8 mouse cellular contexts compared by ENCODE assay signal in genomic region chr7:139951079-139951478, GRCm38 (mm10). TPM values are rescaled to one million over a fixed set of nuclear protein-coding genes. Genes with fewer than 3 reads are reported as not detected.
DNase-seq lines count a peak whose midpoint lies in the region; ATAC-seq and TF ChIP-seq lines count a peak whose summit lies in the region.

No protein-coding gene starts in this region.

- peaks cover 64% of the 10 kb centered on the region for H3K27me3 ChIP-seq in heart, embryonic 10.5 days (ENCODE audit: insufficient read depth, poor library complexity, severe bottlenecking)
- peaks cover 67% of the 10 kb centered on the region for H3K27me3 ChIP-seq in hindbrain, embryonic 12.5 days
- H3K27me3 ChIP-seq in liver, adult 2 months (ENCODE audit: control insufficient read depth, insufficient read depth, low read length): no peaks in the 10 kb centered on the region
- peaks cover 32% of the 10 kb centered on the region; the same call in 1 of the 2 replicates for H3K27me3 ChIP-seq in midbrain, postnatal 0 days (ENCODE audit: insufficient read depth, low read length)

- no peak for TF ChIP-seq POLR2A in liver, adult 2 months (IDR thresholded peaks at IDR 0.05; ENCODE audit: extremely low read depth, insufficient read depth, low read length)

- peaks cover 19% of the 10 kb centered on the region for H3K4me1 ChIP-seq in heart, embryonic 10.5 days
- peaks cover 13% of the 10 kb centered on the region; the same call in 1 of the 2 replicates for H3K4me1 ChIP-seq in hindbrain, embryonic 12.5 days
- no peaks in the 10 kb centered on the region for H3K4me1 ChIP-seq in liver, adult 2 months (ENCODE audit: control insufficient read depth, insufficient read depth, low read length)
- peaks cover 11% of the 10 kb centered on the region for H3K4me1 ChIP-seq in midbrain, postnatal 0 days (ENCODE audit: insufficient read depth, low read length)

- no peak for TF ChIP-seq CTCF in liver, adult 2 months (IDR thresholded peaks at IDR 0.05; ENCODE audit: low read depth, low read length)
- TF ChIP-seq CTCF in midbrain, postnatal 0 days (IDR thresholded peaks at IDR 0.05): no peak

- H3K4me3 ChIP-seq in heart, embryonic 10.5 days: peak overlapping the region; percentile 69
- H3K4me3 ChIP-seq in hindbrain, embryonic 12.5 days: peak overlapping the region; percentile 35
- peak overlapping the region; percentile 57 for H3K4me3 ChIP-seq in liver, adult 2 months (ENCODE audit: insufficient read depth, low read depth, low read length)
- peak overlapping the region; percentile 35 for H3K4me3 ChIP-seq in midbrain, postnatal 0 days (ENCODE audit: low read depth, low read length)

- intact Hi-C loops in heart, postnatal 25 days (cut with DNase I): no loop called here

- peak overlapping the region; percentile 83; the same call in 1 of the 2 replicates for H3K27ac ChIP-seq in heart, embryonic 10.5 days
- no peak overlapping the region for H3K27ac ChIP-seq in hindbrain, embryonic 12.5 days
- no peak overlapping the region for H3K27ac ChIP-seq in liver, adult 2 months (replicated peaks; ENCODE audit: insufficient read depth, low read depth, low read length)
- no peak overlapping the region for H3K27ac ChIP-seq in midbrain, postnatal 0 days (ENCODE audit: low read depth, low read length)

- ATAC-seq in hindbrain, embryonic 12.5 days (ENCODE audit: low FRiP score): no peak
- ATAC-seq in midbrain, postnatal 0 days (ENCODE audit: low FRiP score): no peak

- no peaks in the 10 kb centered on the region for H3K36me3 ChIP-seq in heart, embryonic 10.5 days
- H3K36me3 ChIP-seq in hindbrain, embryonic 12.5 days: no peaks in the 10 kb centered on the region
- H3K36me3 ChIP-seq in liver, adult 2 months (ENCODE audit: control insufficient read depth, insufficient read depth, low read length): no peaks in the 10 kb centered on the region
- H3K36me3 ChIP-seq in midbrain, postnatal 0 days (ENCODE audit: insufficient read depth, low read length): no peaks in the 10 kb centered on the region

- H3K4me2 ChIP-seq in hindbrain, embryonic 12.5 days (replicated peaks): peak overlapping the region; percentile 59
- H3K4me2 ChIP-seq in midbrain, postnatal 0 days (ENCODE audit: low read depth, low read length, poor library complexity, severe bottlenecking): peak overlapping the region; percentile 75

- no peaks in the 10 kb centered on the region for H3K9me3 ChIP-seq in heart, embryonic 10.5 days
- no peaks in the 10 kb centered on the region for H3K9me3 ChIP-seq in hindbrain, embryonic 12.5 days (replicated peaks)
- no peaks in the 10 kb centered on the region for H3K9me3 ChIP-seq in midbrain, postnatal 0 days (ENCODE audit: low read length)

- no peaks in the 10 kb centered on the region for H3K79me2 ChIP-seq in liver, adult 2 months (ENCODE audit: control insufficient read depth, insufficient read depth, low read length)

- H3K9ac ChIP-seq in hindbrain, embryonic 12.5 days: peak overlapping the region; percentile 41
- H3K9ac ChIP-seq in liver, adult 2 months (ENCODE audit: low read depth, low read length): no peak overlapping the region
- H3K9ac ChIP-seq in midbrain, postnatal 0 days (replicated peaks; ENCODE audit: low read length, poor library complexity, severe bottlenecking): no peak overlapping the region

- 4% methylated on average over 16 of the region's 16 CpGs for WGBS in heart, embryonic 10.5 days
- 7% methylated on average over 16 of the region's 16 CpGs for WGBS in hindbrain, embryonic 12.5 days
- WGBS in liver, adult 2 months: 6% methylated on average over 16 of the region's 16 CpGs
- 8% methylated on average over 16 of the region's 16 CpGs for WGBS in midbrain, postnatal 0 days

- no peak for DNase-seq in heart, embryonic 10.5 days (ENCODE audit: low spot score)
- DNase-seq in heart, postnatal 25 days (ENCODE audit: low spot score): no peak
- DNase-seq in embryo, embryonic 10.5 days (ENCODE audit: low spot score): peak; percentile 64
- DNase-seq in liver, adult 2 months (ENCODE audit: extremely low read depth, low read depth, low spot score): no peak
- no peak for DNase-seq in midbrain, postnatal 0 days (ENCODE audit: low spot score)
- DNase-seq in right cerebral cortex, postnatal 36 days (ENCODE audit: low spot score in 2 of 2): no peak
- no peak for DNase-seq in frontal cortex, postnatal 36 days (ENCODE audit: low spot score in 2 of 2)

RNA-seq across cellular contexts. Expression of gene Utf1, which starts 7.5 kb away (rescaled TPM):
- polyA plus RNA-seq in heart, embryonic 10.5 days (2016; fragmentation: Nextera tagmentation; extraction: Ambion mirVana): 0.14 TPM in 1 of 2 replicates, not detected in the other
- total RNA-seq in heart, postnatal 25 days (2021): not detected
- polyA plus RNA-seq in hindbrain, embryonic 12.5 days (2016; fragmentation: Nextera tagmentation; extraction: Ambion mirVana): not detected in 2 replicates
- total RNA-seq in liver, adult 2 months (2014; rRNA removed): not detected in 2 replicates
- not detected in 2 replicates for polyA plus RNA-seq in liver, adult 2 months (2012; rRNA removed)
- total RNA-seq in midbrain, postnatal 0 days (2014; rRNA removed): not detected in 2 replicates
- polyA plus RNA-seq in midbrain, postnatal 0 days (2015; fragmentation: Nextera tagmentation; extraction: Ambion mirVana): not detected in 2 replicates

RNA-seq across cellular contexts. Expression of gene 6430531B16Rik, which starts 27.5 kb away (rescaled TPM):
- 0.33 TPM in 1 of 2 replicates, not detected in the other for polyA plus RNA-seq in heart, embryonic 10.5 days (2016; fragmentation: Nextera tagmentation; extraction: Ambion mirVana)
- not detected for total RNA-seq in heart, postnatal 25 days (2021)
- polyA plus RNA-seq in hindbrain, embryonic 12.5 days (2016; fragmentation: Nextera tagmentation; extraction: Ambion mirVana): 0.77 and 1.2 TPM in 2 replicates
- not detected in 2 replicates for total RNA-seq in liver, adult 2 months (2014; rRNA removed)
- polyA plus RNA-seq in liver, adult 2 months (2012; rRNA removed): 0.07 TPM in 1 of 2 replicates, not detected in the other
- 1.0 and 1.6 TPM in 2 replicates for total RNA-seq in midbrain, postnatal 0 days (2014; rRNA removed)
- 1.5 and 1.6 TPM in 2 replicates for polyA plus RNA-seq in midbrain, postnatal 0 days (2015; fragmentation: Nextera tagmentation; extraction: Ambion mirVana)

RNA-seq across cellular contexts. Expression of gene Adam8, which starts 41.3 kb away (rescaled TPM):
- 0.57 and 1.3 TPM in 2 replicates for polyA plus RNA-seq in heart, embryonic 10.5 days (2016; fragmentation: Nextera tagmentation; extraction: Ambion mirVana)
- total RNA-seq in heart, postnatal 25 days (2021): under 1 TPM; 0.20 to 0.73 TPM
- polyA plus RNA-seq in hindbrain, embryonic 12.5 days (2016; fragmentation: Nextera tagmentation; extraction: Ambion mirVana): 3.4 and 3.5 TPM in 2 replicates
- total RNA-seq in liver, adult 2 months (2014; rRNA removed): 0.09 and 0.47 TPM in 2 replicates
- polyA plus RNA-seq in liver, adult 2 months (2012; rRNA removed): 0.35 and 0.46 TPM in 2 replicates
- total RNA-seq in midbrain, postnatal 0 days (2014; rRNA removed): 1.2 and 2.7 TPM in 2 replicates
- polyA plus RNA-seq in midbrain, postnatal 0 days (2015; fragmentation: Nextera tagmentation; extraction: Ambion mirVana): 0.42 and 0.53 TPM in 2 replicates

RNA-seq across cellular contexts. Expression of gene Kndc1, which starts 56.6 kb away (rescaled TPM):
- 0.07 and 0.18 TPM in 2 replicates for polyA plus RNA-seq in heart, embryonic 10.5 days (2016; fragmentation: Nextera tagmentation; extraction: Ambion mirVana)
- not detected for total RNA-seq in heart, postnatal 25 days (2021)
- 3.5 and 3.8 TPM in 2 replicates for polyA plus RNA-seq in hindbrain, embryonic 12.5 days (2016; fragmentation: Nextera tagmentation; extraction: Ambion mirVana)
- 0.07 and 0.09 TPM in 2 replicates for total RNA-seq in liver, adult 2 months (2014; rRNA removed)
- polyA plus RNA-seq in liver, adult 2 months (2012; rRNA removed): not detected in 2 replicates
- 71.5 and 80.6 TPM in 2 replicates for total RNA-seq in midbrain, postnatal 0 days (2014; rRNA removed)
- 20.2 and 22.4 TPM in 2 replicates for polyA plus RNA-seq in midbrain, postnatal 0 days (2015; fragmentation: Nextera tagmentation; extraction: Ambion mirVana)
